Mouse (Mus musculus) MEL (cell line): ENCODE results near the gene Paqr5. TPM values are rescaled to one million over a fixed set of nuclear protein-coding genes. Genes with fewer than 3 reads are reported as not detected.

Source experiments
- DNase-seq: peaks from one replicate; pipeline ENCODE4 v3.0.0; 2011; ENCODE audit warnings: low read depth, low spot score
- H3K27ac ChIP-seq: 2 replicates; pipeline ENCODE4 v1.5.1; 2012; ENCODE audit warnings: low read depth, mild to moderate bottlenecking, control low read depth, low read length, moderate library complexity; ENCODE audit not compliant: control insufficient read depth
- H3K27me3 ChIP-seq, 2 experiments: fragments of 150-350 bp in 1 of 2; sonication (generic) in 1 of 2; 2 replicates each; pipeline ENCODE4 v1.6.1; 2012; ENCODE audit warnings: low read length in 2 of 2, mild to moderate bottlenecking in 2 of 2, improper control_type of control experiment in 1 of 2, moderate library complexity in 1 of 2; ENCODE audit not compliant: insufficient read depth in 2 of 2, control insufficient read depth in 1 of 2
- H3K36me3 ChIP-seq, 2 experiments: 2 replicates each; pipeline ENCODE4 v1.6.1; 2012 to 2014; ENCODE audit warnings: low read length in 2 of 2, improper control_type of control experiment in 1 of 2, inconsistent platforms in 1 of 2, mild to moderate bottlenecking in 1 of 2; ENCODE audit not compliant: insufficient read depth in 2 of 2, control insufficient read depth in 1 of 2
- H3K4me1 ChIP-seq, 2 experiments: fragments of 150-350 bp in 1 of 2; sonication (generic) in 1 of 2; 2 replicates each; pipeline ENCODE4 v1.6.1; 2012; ENCODE audit warnings: low read length in 2 of 2, improper control_type of control experiment in 1 of 2, mild to moderate bottlenecking in 1 of 2; ENCODE audit not compliant: insufficient read depth in 2 of 2, control insufficient read depth in 1 of 2
- H3K4me3 ChIP-seq, 2 experiments: fragments of 150-350 bp in 1 of 2; sonication (generic) in 1 of 2; 2 replicates each; pipeline ENCODE4 v1.5.1; 2012; ENCODE audit warnings: low read depth in 2 of 2, low read length in 2 of 2, mild to moderate bottlenecking in 2 of 2, moderate library complexity in 2 of 2, control low read depth in 1 of 2, improper control_type of control experiment in 1 of 2; ENCODE audit not compliant: control insufficient read depth in 1 of 2, insufficient read depth in 1 of 2
- H3K79me2 ChIP-seq: 2 replicates; pipeline ENCODE4 v1.6.1; 2012; ENCODE audit warnings: mild to moderate bottlenecking, low read length, moderate library complexity; ENCODE audit not compliant: control insufficient read depth, poor library complexity, insufficient read depth
- H3K9ac ChIP-seq: 2 replicates; pipeline ENCODE4 v1.6.1; 2012; ENCODE audit warnings: low read depth, mild to moderate bottlenecking, control low read depth, low read length, moderate library complexity; ENCODE audit not compliant: control insufficient read depth, poor library complexity, severe bottlenecking
- H3K9me3 ChIP-seq: fragments of 150-350 bp; sonication (generic); replicated peaks from 2 replicates; pipeline ENCODE4 v1.6.1; 2012; ENCODE audit warnings: mild to moderate bottlenecking, low read length, improper control_type of control experiment, moderate library complexity; ENCODE audit not compliant: insufficient read depth
- CTCF ChIP-seq, 3 experiments: IDR thresholded peaks in 2 of 3; conservative IDR thresholded peaks in 1 of 3; 2 replicates each; pipeline ENCODE4 v1.5.1; 2011 to 2012; ENCODE audit warnings: low read length in 3 of 3, low read depth in 2 of 3, mild to moderate bottlenecking in 2 of 3, improper control_type of control experiment in 1 of 3, inconsistent platforms in 1 of 3, mixed read lengths in 1 of 3, moderate library complexity in 1 of 3; ENCODE audit not compliant: control insufficient read depth in 1 of 3, insufficient read depth in 1 of 3, poor library complexity in 1 of 3, severe bottlenecking in 1 of 3
- E2F4 ChIP-seq: IDR thresholded peaks from 2 replicates; pipeline ENCODE4 v1.6.1; 2011; ENCODE audit warnings: low read depth, low read length, improper control_type of control experiment, borderline replicate concordance
- ELF1 ChIP-seq: IDR thresholded peaks from 2 replicates; pipeline ENCODE4 v1.6.1; 2014; ENCODE audit warnings: low read depth, mild to moderate bottlenecking, inconsistent platforms, low read length, improper control_type of control experiment, moderate library complexity
- EP300 ChIP-seq, 2 experiments: IDR thresholded peaks; 2 replicates each; pipeline ENCODE4 v1.6.1; 2011; ENCODE audit warnings: improper control_type of control experiment in 2 of 2, low read length in 2 of 2, low read depth in 1 of 2, mild to moderate bottlenecking in 1 of 2
- GABPA ChIP-seq: IDR thresholded peaks from 2 replicates; pipeline ENCODE4 v1.6.1; 2012; ENCODE audit warnings: low read depth, mild to moderate bottlenecking, inconsistent platforms, low read length, improper control_type of control experiment, moderate library complexity
- GATA1 ChIP-seq: IDR thresholded peaks from 2 replicates; pipeline ENCODE4 v1.6.1; 2011; ENCODE audit warnings: low read depth, low read length, improper control_type of control experiment
- KAT2A ChIP-seq: conservative IDR thresholded peaks from 2 replicates; pipeline ENCODE4 v1.6.1; 2012; ENCODE audit warnings: low read depth, low read length, improper control_type of control experiment, inconsistent platforms
- MAX ChIP-seq: IDR thresholded peaks from 2 replicates; pipeline ENCODE4 v1.6.1; 2011; ENCODE audit warnings: low read length, improper control_type of control experiment
- MAZ ChIP-seq: IDR thresholded peaks from 2 replicates; pipeline ENCODE4 v1.6.1; 2012; ENCODE audit warnings: low read depth, mild to moderate bottlenecking, inconsistent platforms, low read length, improper control_type of control experiment
- MEF2A ChIP-seq: IDR thresholded peaks from 2 replicates; pipeline ENCODE4 v1.6.1; 2014; ENCODE audit warnings: low read depth, mild to moderate bottlenecking, inconsistent platforms, low read length, improper control_type of control experiment; ENCODE audit not compliant: poor library complexity, insufficient replicate concordance, severe bottlenecking; ENCODE audit errors: extremely low read depth
- MXI1 ChIP-seq: IDR thresholded peaks from 2 replicates; pipeline ENCODE4 v1.6.1; 2011; ENCODE audit warnings: mild to moderate bottlenecking, low read depth, low read length, improper control_type of control experiment
- MYB ChIP-seq: IDR thresholded peaks from 2 replicates; pipeline ENCODE4 v1.6.1; 2011; ENCODE audit warnings: mild to moderate bottlenecking, low read depth, low read length, improper control_type of control experiment
- POLR2AphosphoS2 ChIP-seq: IDR thresholded peaks from 2 replicates; pipeline ENCODE4 v1.6.1; 2011; ENCODE audit warnings: low read length, improper control_type of control experiment
- RAD21 ChIP-seq: IDR thresholded peaks from 2 replicates; pipeline ENCODE4 v1.6.1; 2011; ENCODE audit warnings: mild to moderate bottlenecking, low read depth, low read length, improper control_type of control experiment
- RCOR1 ChIP-seq: IDR thresholded peaks from 2 replicates; pipeline ENCODE4 v1.6.1; 2012; ENCODE audit warnings: low read depth, mild to moderate bottlenecking, inconsistent platforms, low read length, improper control_type of control experiment
- SIN3A ChIP-seq: IDR thresholded peaks from 2 replicates; pipeline ENCODE4 v1.6.1; 2012; ENCODE audit warnings: low read length, improper control_type of control experiment, inconsistent platforms
- TAL1 ChIP-seq: IDR thresholded peaks from 2 replicates; pipeline ENCODE4 v1.6.1; 2012; ENCODE audit warnings: mild to moderate bottlenecking, inconsistent platforms, low read length, moderate library complexity, mixed read lengths
- UBTF ChIP-seq: IDR thresholded peaks from 2 replicates; pipeline ENCODE4 v1.6.1; 2012; ENCODE audit warnings: low read depth, mild to moderate bottlenecking, inconsistent platforms, low read length, improper control_type of control experiment, moderate library complexity, borderline replicate concordance; ENCODE audit not compliant: insufficient read depth
- USF2 ChIP-seq, 2 experiments: IDR thresholded peaks; 2 replicates each; pipeline ENCODE4 v1.6.1; 2011 to 2012; ENCODE audit warnings: improper control_type of control experiment in 2 of 2, low read length in 2 of 2, borderline replicate concordance in 1 of 2, inconsistent platforms in 1 of 2, low read depth in 1 of 2, mild to moderate bottlenecking in 1 of 2; ENCODE audit not compliant: insufficient read depth in 1 of 2
- ZKSCAN1 ChIP-seq: IDR thresholded peaks from 2 replicates; pipeline ENCODE4 v1.6.1; 2012; ENCODE audit warnings: low read depth, mild to moderate bottlenecking, inconsistent platforms, low read length, improper control_type of control experiment, moderate library complexity
- ZMIZ1 ChIP-seq: IDR thresholded peaks from 2 replicates; pipeline ENCODE4 v1.6.1; 2012; ENCODE audit warnings: low read depth, mild to moderate bottlenecking, inconsistent platforms, low read length, improper control_type of control experiment, moderate library complexity
- ZNF384 ChIP-seq: IDR thresholded peaks from 2 replicates; pipeline ENCODE4 v1.6.1; 2012; ENCODE audit warnings: low read depth, mild to moderate bottlenecking, inconsistent platforms, low read length, improper control_type of control experiment
- polyA plus RNA-seq, 2 experiments: library from polyadenylated mRNA; stranded (reverse) in 1 of 2; unstranded in 1 of 2; fragments of >175 nt in 1 of 2; fragments of >200 nt in 1 of 2; gene quantifications; 2 replicates each; pipeline versions ENCODE4 v1.2.1 to v1.2.4; 2012; ENCODE audit warnings: low replicate concordance in 2 of 2, low read depth in 1 of 2; ENCODE audit not compliant: insufficient read length in 2 of 2, insufficient read depth in 1 of 2, missing spikeins in 1 of 2
- total RNA-seq: library from RNA; depleted of rRNA; stranded (reverse); fragments of 300-350 nt; gene quantifications from 2 replicates; pipeline ENCODE4 v1.2.3, GENCODE M21; 2012

The Paqr5 gene
- total and polyA plus RNA-seq, 3 experiments: 0.04 TPM; not detected in 2

DNA sequence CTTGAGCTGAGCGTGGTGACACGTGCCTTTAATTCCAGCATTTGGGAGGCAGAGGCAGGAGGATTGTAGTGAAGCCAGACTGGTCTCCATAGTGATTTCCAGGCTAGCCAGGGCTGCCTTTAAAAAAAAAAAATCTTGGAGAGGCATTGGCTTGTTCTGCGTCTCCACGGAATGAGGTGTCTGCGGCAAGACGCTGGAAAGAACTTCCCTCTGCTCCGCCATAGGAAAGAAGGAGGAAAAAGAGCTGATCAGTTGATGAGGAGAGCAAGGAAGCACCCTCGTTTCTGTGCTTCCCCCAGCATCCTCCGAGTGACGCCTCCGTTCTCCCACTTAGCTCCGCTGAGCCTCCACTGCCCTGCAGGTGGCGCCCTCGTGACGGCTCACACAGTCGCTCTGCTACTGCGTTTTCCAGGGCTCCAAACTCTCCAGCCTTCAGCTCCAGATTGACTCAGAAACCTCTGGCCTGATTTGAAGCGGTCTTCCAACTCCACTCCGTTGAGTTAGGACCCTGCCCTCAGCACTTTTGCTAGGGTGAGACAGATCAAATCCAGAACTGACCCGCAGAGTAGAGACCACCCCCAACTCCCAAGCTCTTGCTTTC, 13.5 kb upstream of the Paqr5 start (continued):
- TF ChIP-seq ELF1: no peak

DNA sequence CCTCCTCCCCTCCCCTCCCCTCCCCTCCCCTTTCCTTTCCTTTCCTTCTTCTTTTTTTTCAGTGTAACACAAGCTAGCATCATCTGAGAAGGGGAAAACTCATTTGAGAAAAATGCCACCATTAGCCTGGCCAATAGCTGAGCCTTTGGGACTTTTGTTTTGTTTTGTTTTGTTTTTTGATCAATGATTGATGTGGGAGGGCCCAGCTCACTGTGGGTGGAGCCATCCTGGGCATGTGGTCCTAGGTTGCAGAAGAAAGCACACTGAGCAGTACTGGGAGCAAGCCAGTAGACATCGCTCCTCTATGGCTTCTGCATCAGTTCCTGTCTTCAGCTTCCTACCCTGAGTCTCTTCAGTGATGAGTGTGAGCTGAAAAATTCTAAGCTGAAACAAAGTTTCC, 9.2 kb upstream of the Paqr5 start:
- no peaks in the 10 kb centered on the region for H3K36me3 ChIP-seq
- no peak overlapping the region for H3K27ac ChIP-seq
- TF ChIP-seq MYB: no peak
- no peak for TF ChIP-seq SIN3A
- no peak for TF ChIP-seq RCOR1
- TF ChIP-seq MXI1: no peak
- no peak for TF ChIP-seq GABPA
- TF ChIP-seq GATA1: no peak
- no peak for TF ChIP-seq ZMIZ1
- no peak for TF ChIP-seq UBTF
- no peaks in the 10 kb centered on the region for H3K79me2 ChIP-seq
- H3K9me3 ChIP-seq: no peaks in the 10 kb centered on the region
- H3K9ac ChIP-seq: no peak overlapping the region
- no peaks in the 10 kb centered on the region; a peak in 2 of 4 replicates for H3K27me3 ChIP-seq
- no peaks in the 10 kb centered on the region for H3K4me1 ChIP-seq
- no peak overlapping the region for H3K4me3 ChIP-seq
- DNase-seq: no peak

DNA sequence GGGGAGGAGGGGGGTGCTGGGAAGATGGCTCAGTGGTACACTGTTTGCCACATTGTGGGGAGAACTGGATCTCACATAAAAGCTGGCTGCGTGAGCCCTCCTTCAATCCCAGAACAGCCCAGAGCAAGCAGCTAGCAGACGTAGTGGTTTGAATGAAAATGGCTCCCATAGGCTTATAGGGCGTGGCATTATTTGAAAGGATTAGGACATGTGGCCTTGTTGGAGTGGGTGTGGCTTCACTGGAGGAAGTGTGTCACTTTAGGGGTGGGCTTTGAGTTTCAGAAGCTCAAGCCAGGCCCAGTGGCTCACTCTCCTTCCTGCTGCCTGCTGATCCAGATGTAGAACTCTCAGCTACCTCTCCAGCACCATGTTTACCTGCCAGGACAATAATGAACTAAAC, 5.5 kb upstream of the Paqr5 start:
- Histone ChIP-seq H3K9me3 (no peaks in the 10 kb centered on the region), H3K27me3 (peaks cover 0 to 2% of the 10 kb centered on the region in 2 experiments; a peak in 2 of 4 replicates), H3K27ac (no peak overlapping the region), H3K4me3 (no peak overlapping the region), H3K4me1 (no peaks in the 10 kb centered on the region), H3K36me3 (no peaks in the 10 kb centered on the region), H3K79me2 (no peaks in the 10 kb centered on the region), H3K9ac (no peak overlapping the region)
- TF ChIP-seq MXI1: no peak
- no peak for TF ChIP-seq RCOR1
- peak; percentile 12 for DNase-seq

- Histone ChIP-seq H3K27me3 (peaks cover 4 to 14% of the 10 kb centered on the region in 2 experiments), H3K9ac (no peak overlapping the region), H3K27ac (no peak overlapping the region), H3K79me2 (no peaks in the 10 kb centered on the region), H3K4me3 (no peak overlapping the region), H3K4me1 (0 out of 4 replicates have a peak, but pooled peaks cover 0 to 3% of the 10 kb centered on the region in 2 experiments), H3K36me3 (no peaks in the 10 kb centered on the region; a peak in 1 of 4 replicates)
- DNase-seq: no peak
- TF ChIP-seq ZNF384: no peak
- no peak for TF ChIP-seq GABPA
- no peak for TF ChIP-seq MAZ
- no peak for TF ChIP-seq KAT2A
- TF ChIP-seq E2F4: no peak
- no peak for TF ChIP-seq TAL1
- TF ChIP-seq ZKSCAN1: no peak
- TF ChIP-seq UBTF: no peak
- no peak for TF ChIP-seq RAD21
- no peak for TF ChIP-seq USF2 (IDR thresholded peaks at IDR 0.05; ENCODE audit: borderline replicate concordance in 1 of 2, insufficient read depth in 1 of 2, low read depth in 1 of 2, low read length in 2 of 2)
- TF ChIP-seq POLR2AphosphoS2: no peak
- TF ChIP-seq RCOR1: no peak
- no peak for TF ChIP-seq GATA1
- TF ChIP-seq MEF2A: no peak
- no peak for TF ChIP-seq ZMIZ1
- TF ChIP-seq EP300 (IDR thresholded peaks at IDR 0.05; ENCODE audit: low read depth in 1 of 2, low read length in 2 of 2): no peak
- no peak for TF ChIP-seq MYB
- no peak for TF ChIP-seq MXI1
- TF ChIP-seq MAX: no peak
- TF ChIP-seq CTCF (IDR thresholded peaks at IDR 0.05 in 2 of 3, conservative IDR thresholded peaks at IDR 0.05 in 1 of 3; ENCODE audit: control insufficient read depth in 1 of 3, insufficient read depth in 1 of 3, low read depth in 2 of 3, low read length in 3 of 3, poor library complexity in 1 of 3, severe bottlenecking in 1 of 3): no peak
- TF ChIP-seq, all 39 proteins: peak for 0
- no peaks in the 10 kb centered on the region for H3K9me3 ChIP-seq
These were observed 1.4 kb upstream of the Paqr5 start for GRCm38 (mm10) chr9:62028072-62028471.
